Mouse (Mus musculus): ENCODE measurements around the gene Ms4a18.
"Not testable (repeated sequence)": the region's sequence is repeated elsewhere in the genome, so short reads cannot be mapped to it uniquely, and the experiment has no call there.

DNA sequence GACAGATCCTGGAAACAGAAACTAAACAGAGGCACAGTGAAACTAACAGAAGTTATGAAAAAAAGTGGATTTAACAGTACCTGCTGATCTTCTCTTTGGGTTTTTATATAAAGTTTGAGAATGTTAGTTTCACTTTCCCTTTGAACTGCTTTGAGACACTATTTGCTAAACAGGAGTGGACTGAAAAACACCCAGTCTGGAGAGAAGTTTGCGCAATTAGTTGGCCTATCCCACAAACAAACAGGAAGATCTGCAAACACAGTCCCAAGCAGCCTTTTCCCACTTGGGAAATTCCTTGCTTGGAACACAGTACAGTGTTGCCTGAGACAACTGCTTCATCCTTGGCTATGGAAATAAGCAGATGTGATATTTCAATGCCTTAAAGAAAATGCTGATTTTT is 37.9 kb upstream of the Ms4a18 start:
- TF ChIP-seq POLR2A (IDR thresholded peaks at IDR 0.05; ENCODE audit: borderline replicate concordance, insufficient read depth, low read length); CTCF (IDR thresholded peaks at IDR 0.05; ENCODE audit: borderline replicate concordance, insufficient read depth, low read depth, low read length): not testable (repeated sequence)

All from cerebellum, adult 2 months (tissue).